Mouse (Mus musculus) midbrain, embryonic 13.5 days (tissue): ENCODE measurements around the gene Kcnj6. TPM values are rescaled to one million over a fixed set of nuclear protein-coding genes. Genes with fewer than 3 reads are reported as not detected.

Experiments used
- ATAC-seq: fragments of 200-750 bp; cut with Nextera tagmentation; 2 replicates; pipeline ENCODE4 v1.8.0; 2017; ENCODE audit warnings: mild to moderate bottlenecking, moderate TSS enrichment, moderate library complexity
- H3K27ac ChIP-seq: fragments of 300-500 bp; sonication (generic); 2 replicates; pipeline ENCODE4 v1.5.1; 2015; ENCODE audit warnings: inconsistent platforms, mild to moderate bottlenecking, moderate library complexity
- H3K27me3 ChIP-seq: fragments of 300-500 bp; sonication (generic); 2 replicates; pipeline ENCODE4 v1.6.1; 2015; ENCODE audit warnings: mild to moderate bottlenecking, inconsistent platforms
- H3K36me3 ChIP-seq: fragments of 300-500 bp; sonication (generic); 2 replicates; pipeline ENCODE4 v1.6.1; 2015; ENCODE audit warnings: mild to moderate bottlenecking, inconsistent platforms
- H3K4me1 ChIP-seq: fragments of 300-500 bp; sonication (generic); replicated peaks from 2 replicates; pipeline ENCODE4 v1.6.1; 2015; ENCODE audit warnings: inconsistent platforms
- H3K4me2 ChIP-seq: fragments of 300-500 bp; sonication (generic); replicated peaks from 2 replicates; pipeline ENCODE4 v1.6.1; 2015; ENCODE audit warnings: moderate library complexity, mild to moderate bottlenecking, inconsistent platforms
- H3K4me3 ChIP-seq: fragments of 300-500 bp; sonication (generic); replicated peaks from 2 replicates; pipeline ENCODE4 v1.5.1; 2015; ENCODE audit warnings: mild to moderate bottlenecking, inconsistent platforms
- H3K9ac ChIP-seq: fragments of 300-500 bp; sonication (generic); replicated peaks from 2 replicates; pipeline ENCODE4 v1.6.1; 2015; ENCODE audit warnings: mild to moderate bottlenecking, inconsistent platforms
- H3K9me3 ChIP-seq: fragments of 300-500 bp; sonication (generic); 2 replicates; pipeline ENCODE4 v1.6.1; 2016; ENCODE audit warnings: mild to moderate bottlenecking, inconsistent platforms
- WGBS: fragments of 180-500 bp; shearing (Covaris S2); methylation state at CpG from one replicate; pipeline ENCODE4 v1.1.7; 2015; 5-methylcytosine and 5-hydroxymethylcytosine counted together
- polyA plus RNA-seq: library from polyadenylated mRNA; unstranded; fragments of >200 nt; fragmentation: Nextera tagmentation; extraction: Ambion mirVana; gene quantifications from 2 replicates; pipeline ENCODE4 v1.2.1, GENCODE M21; 2015

Kcnj6 gene
- polyA plus RNA-seq, 1 experiment from 2014 or later: 2.8 TPM

- no peak overlapping the region for H3K27ac ChIP-seq
- peaks cover 10% of the 10 kb centered on the region; the same call in 1 of the 2 replicates for H3K4me1 ChIP-seq
- no peak overlapping the region for H3K9ac ChIP-seq
- WGBS: 86% methylated on average over 2 of the region's 2 CpGs
- no peaks in the 10 kb centered on the region for H3K36me3 ChIP-seq
- no peaks in the 10 kb centered on the region for H3K27me3 ChIP-seq
- no peak for ATAC-seq
- peaks cover 3% of the 10 kb centered on the region; the same call in 1 of the 2 replicates for H3K9me3 ChIP-seq
- H3K4me2 ChIP-seq: no peak overlapping the region
- H3K4me3 ChIP-seq: no peak overlapping the region
Measured at GRCm38 (mm10) chr16:94980374-94980773, 17.1 kb downstream of the Kcnj6 start.

GRCm38 (mm10) chr16:94979499-94979898 is 18.0 kb downstream of the Kcnj6 start:
- H3K9me3 ChIP-seq: peaks cover 3% of the 10 kb centered on the region; the same call in 1 of the 2 replicates
- H3K4me3 ChIP-seq: no peak overlapping the region
- H3K36me3 ChIP-seq: no peaks in the 10 kb centered on the region
- 77% methylated on average over 9 of the region's 9 CpGs for WGBS
- no peaks in the 10 kb centered on the region for H3K27me3 ChIP-seq
- H3K27ac ChIP-seq: no peak overlapping the region
- ATAC-seq: no peak
- H3K4me1 ChIP-seq: peaks cover 10% of the 10 kb centered on the region; the same call in 1 of the 2 replicates
- H3K4me2 ChIP-seq: no peak overlapping the region
- H3K9ac ChIP-seq: no peak overlapping the region

GRCm38 (mm10) chr16:94972080-94972855 is 25.2 kb downstream of the Kcnj6 start:
- Histone ChIP-seq H3K4me2 (no peak overlapping the region), H3K36me3 (no peaks in the 10 kb centered on the region), H3K27me3 (no peaks in the 10 kb centered on the region), H3K4me1 (0 out of 2 replicates have a peak, but pooled peaks cover 7% of the 10 kb centered on the region), H3K4me3 (no peak overlapping the region), H3K9ac (no peak overlapping the region), H3K9me3 (no peaks in the 10 kb centered on the region), H3K27ac (no peak overlapping the region)
- 46% methylated on average over 14 of the region's 14 CpGs for WGBS
- no peak for ATAC-seq

- Histone ChIP-seq H3K27ac (no peak overlapping the region), H3K4me2 (no peak overlapping the region), H3K36me3 (no peaks in the 10 kb centered on the region), H3K9ac (no peak overlapping the region), H3K27me3 (no peaks in the 10 kb centered on the region), H3K4me3 (no peak overlapping the region), H3K9me3 (no peaks in the 10 kb centered on the region), H3K4me1 (0 out of 2 replicates have a peak, but pooled peaks cover 7% of the 10 kb centered on the region)
- no peak for ATAC-seq
- 82% methylated on average over 6 of the region's 6 CpGs for WGBS
Measured at GRCm38 (mm10) chr16:94968941-94969340, 28.6 kb downstream of the Kcnj6 start.

- Histone ChIP-seq H3K4me1 (0 out of 2 replicates have a peak, but pooled peaks cover 7% of the 10 kb centered on the region), H3K36me3 (no peaks in the 10 kb centered on the region), H3K27ac (no peak overlapping the region), H3K27me3 (no peaks in the 10 kb centered on the region), H3K9ac (no peak overlapping the region), H3K9me3 (no peaks in the 10 kb centered on the region), H3K4me2 (no peak overlapping the region), H3K4me3 (no peak overlapping the region)
- WGBS: 91% methylated on average over 2 of the region's 2 CpGs
- ATAC-seq: no peak
Measured at GRCm38 (mm10) chr16:94968472-94968871, 29.0 kb downstream of the Kcnj6 start.

- Histone ChIP-seq H3K27me3 (no peaks in the 10 kb centered on the region), H3K4me3 (no peak overlapping the region), H3K36me3 (no peaks in the 10 kb centered on the region), H3K4me2 (no peak overlapping the region), H3K9ac (no peak overlapping the region), H3K4me1 (no peaks in the 10 kb centered on the region), H3K9me3 (no peaks in the 10 kb centered on the region), H3K27ac (no peak overlapping the region)
- ATAC-seq: no peak
- 88% methylated on average over 9 of the region's 9 CpGs for WGBS
Measured at GRCm38 (mm10) chr16:94957156-94957828, 40.2 kb downstream of the Kcnj6 start.

- Histone ChIP-seq H3K4me2 (no peak overlapping the region), H3K36me3 (no peaks in the 10 kb centered on the region), H3K4me3 (no peak overlapping the region), H3K27me3 (no peaks in the 10 kb centered on the region), H3K4me1 (no peaks in the 10 kb centered on the region), H3K9ac (no peak overlapping the region), H3K27ac (no peak overlapping the region), H3K9me3 (no peaks in the 10 kb centered on the region)
- 91% methylated on average over 6 of the region's 6 CpGs for WGBS
- ATAC-seq: no peak
Measured at GRCm38 (mm10) chr16:94956410-94956809, 41.1 kb downstream of the Kcnj6 start.

GRCm38 (mm10) chr16:94953294-94953693 is 44.2 kb downstream of the Kcnj6 start:
- Histone ChIP-seq H3K36me3 (no peaks in the 10 kb centered on the region), H3K4me1 (no peaks in the 10 kb centered on the region), H3K9ac (no peak overlapping the region), H3K4me2 (no peak overlapping the region), H3K9me3 (no peaks in the 10 kb centered on the region), H3K27ac (no peak overlapping the region), H3K27me3 (no peaks in the 10 kb centered on the region), H3K4me3 (no peak overlapping the region)
- WGBS: 83% methylated on average over 1 of the region's 1 CpGs
- no peak for ATAC-seq

- Histone ChIP-seq H3K27ac (no peak overlapping the region), H3K27me3 (no peaks in the 10 kb centered on the region), H3K36me3 (no peaks in the 10 kb centered on the region), H3K9me3 (no peaks in the 10 kb centered on the region), H3K9ac (no peak overlapping the region), H3K4me1 (no peaks in the 10 kb centered on the region), H3K4me3 (no peak overlapping the region), H3K4me2 (no peak overlapping the region)
- ATAC-seq: no peak
- 91% methylated on average over 7 of the region's 7 CpGs for WGBS
Measured at GRCm38 (mm10) chr16:94949172-94949571, 48.3 kb downstream of the Kcnj6 start.

GRCm38 (mm10) chr16:94946848-94947247 is 50.7 kb downstream of the Kcnj6 start:
- Histone ChIP-seq H3K27ac (no peak overlapping the region), H3K9me3 (no peaks in the 10 kb centered on the region)
- ATAC-seq: no peak

GRCm38 (mm10) chr16:94932702-94933101 is 64.8 kb downstream of the Kcnj6 start:
- Histone ChIP-seq H3K4me1 (peaks cover 16% of the 10 kb centered on the region), H3K9ac (no peak overlapping the region), H3K27ac (no peak overlapping the region), H3K36me3 (no peaks in the 10 kb centered on the region), H3K4me2 (no peak overlapping the region), H3K4me3 (no peak overlapping the region), H3K9me3 (no peaks in the 10 kb centered on the region), H3K27me3 (no peaks in the 10 kb centered on the region)
- 81% methylated on average over 8 of the region's 8 CpGs for WGBS
- no peak for ATAC-seq

More at GRCm38 (mm10) chr16:94946848-94947247, 50.7 kb downstream of the Kcnj6 start:
- 81% methylated on average over 5 of the region's 5 CpGs for WGBS
- no peaks in the 10 kb centered on the region for H3K36me3 ChIP-seq
- H3K4me3 ChIP-seq: no peak overlapping the region
- H3K4me2 ChIP-seq: no peak overlapping the region
- no peaks in the 10 kb centered on the region for H3K27me3 ChIP-seq
- H3K9ac ChIP-seq: no peak overlapping the region
- no peaks in the 10 kb centered on the region for H3K4me1 ChIP-seq
